Comparison of ENCODE assay signal across 8 mouse cellular contexts in genomic region chr3:101923843-101924740, GRCm38 (mm10). TPM values are rescaled to one million over a fixed set of nuclear protein-coding genes. Genes with fewer than 3 reads are reported as not detected.
DNase-seq lines count a peak whose midpoint lies in the region; ATAC-seq lines count a peak whose summit lies in the region.

Gene Slc22a15, minus strand, starts transcription at chr3:101924453.

- peaks cover 11% of the 10 kb centered on the region for H3K4me1 ChIP-seq in embryonic facial prominence, embryonic 14.5 days (ENCODE audit: control insufficient read depth, insufficient read depth, low read length)
- peaks cover 26% of the 10 kb centered on the region for H3K4me1 ChIP-seq in heart, embryonic 12.5 days (replicated peaks)
- H3K4me1 ChIP-seq in kidney, embryonic 16.5 days (ENCODE audit: insufficient read depth, low read length) = peaks cover 20% of the 10 kb centered on the region
- no peaks in the 10 kb centered on the region; the same call in 1 of the 2 replicates for H3K4me1 ChIP-seq in liver, embryonic 16.5 days (ENCODE audit: control insufficient read depth, low read depth, low read length)
- H3K4me1 ChIP-seq in neural tube, embryonic 11.5 days (ENCODE audit: control insufficient read depth, insufficient read depth, low read length) = peaks cover 13% of the 10 kb centered on the region
- peaks cover 17% of the 10 kb centered on the region for H3K4me1 ChIP-seq in stomach, embryonic 16.5 days (ENCODE audit: control insufficient read depth, insufficient read depth, low read length)

- no peaks in the 10 kb centered on the region for H3K27me3 ChIP-seq in embryonic facial prominence, embryonic 14.5 days (replicated peaks; ENCODE audit: control insufficient read depth, insufficient read depth, low read length)
- H3K27me3 ChIP-seq in heart, embryonic 12.5 days (replicated peaks) = no peaks in the 10 kb centered on the region
- no peaks in the 10 kb centered on the region for H3K27me3 ChIP-seq in kidney, embryonic 16.5 days (ENCODE audit: insufficient read depth, low read length)
- peaks cover 13% of the 10 kb centered on the region for H3K27me3 ChIP-seq in liver, embryonic 16.5 days (ENCODE audit: control insufficient read depth, insufficient read depth, low read depth, low read length)
- H3K27me3 ChIP-seq in neural tube, embryonic 11.5 days (ENCODE audit: control insufficient read depth, insufficient read depth, low read length) = no peaks in the 10 kb centered on the region
- H3K27me3 ChIP-seq in stomach, embryonic 16.5 days (ENCODE audit: control insufficient read depth, insufficient read depth, low read length) = no peaks in the 10 kb centered on the region

- peak within 1 kb of the TSS; percentile 80 for H3K4me2 ChIP-seq in embryonic facial prominence, embryonic 14.5 days (ENCODE audit: low read depth, low read length)
- H3K4me2 ChIP-seq in heart, embryonic 12.5 days = peak within 1 kb of the TSS; percentile 85
- peak within 1 kb of the TSS; percentile 91 for H3K4me2 ChIP-seq in kidney, embryonic 16.5 days (replicated peaks; ENCODE audit: low read depth, low read length)
- H3K4me2 ChIP-seq in liver, embryonic 16.5 days (ENCODE audit: low read depth, low read length) = peak within 1 kb of the TSS; percentile 64
- peak within 1 kb of the TSS; percentile 88 for H3K4me2 ChIP-seq in neural tube, embryonic 11.5 days (ENCODE audit: low read depth)
- H3K4me2 ChIP-seq in stomach, embryonic 16.5 days (ENCODE audit: low read depth, low read length) = peak within 1 kb of the TSS; percentile 72

- H3K4me3 ChIP-seq in embryonic facial prominence, embryonic 14.5 days (ENCODE audit: low read depth, low read length) = peak within 1 kb of the TSS; percentile 84
- H3K4me3 ChIP-seq in heart, embryonic 12.5 days = peak within 1 kb of the TSS; percentile 88
- peak within 1 kb of the TSS; percentile 84 for H3K4me3 ChIP-seq in kidney, embryonic 16.5 days (ENCODE audit: low read length)
- H3K4me3 ChIP-seq in liver, embryonic 16.5 days (ENCODE audit: low read depth, low read length) = peak within 1 kb of the TSS; percentile 68
- H3K4me3 ChIP-seq in neural tube, embryonic 11.5 days (ENCODE audit: low read depth, low read length) = peak within 1 kb of the TSS; percentile 73
- H3K4me3 ChIP-seq in stomach, embryonic 16.5 days (replicated peaks; ENCODE audit: low read length) = peak within 1 kb of the TSS; percentile 72

- ATAC-seq in embryonic facial prominence, embryonic 14.5 days (ENCODE audit: low read depth) = peak; percentile 90
- peak; percentile 76 for ATAC-seq in heart, embryonic 12.5 days (ENCODE audit: insufficient number of reproducible peaks, low FRiP score)
- ATAC-seq in kidney, embryonic 16.5 days (ENCODE audit: low FRiP score, low TSS enrichment) = peak; percentile 91
- ATAC-seq in liver, embryonic 16.5 days (ENCODE audit: low read depth) = peak; percentile 83
- ATAC-seq in neural tube, embryonic 11.5 days (ENCODE audit: insufficient read depth, low FRiP score, low TSS enrichment) = peak; percentile 81
- ATAC-seq in stomach, embryonic 16.5 days (ENCODE audit: insufficient read depth, low FRiP score) = peak; percentile 87

- H3K36me3 ChIP-seq in embryonic facial prominence, embryonic 14.5 days (ENCODE audit: control insufficient read depth, insufficient read depth, low read length) = no peaks in the 10 kb centered on the region
- peaks cover 8% of the 10 kb centered on the region for H3K36me3 ChIP-seq in heart, embryonic 12.5 days
- no peaks in the 10 kb centered on the region for H3K36me3 ChIP-seq in kidney, embryonic 16.5 days (ENCODE audit: insufficient read depth, low read length)
- H3K36me3 ChIP-seq in liver, embryonic 16.5 days (ENCODE audit: control insufficient read depth, insufficient read depth) = no peaks in the 10 kb centered on the region
- no peaks in the 10 kb centered on the region for H3K36me3 ChIP-seq in neural tube, embryonic 11.5 days (ENCODE audit: control insufficient read depth, insufficient read depth, low read length)
- no peaks in the 10 kb centered on the region for H3K36me3 ChIP-seq in stomach, embryonic 16.5 days (ENCODE audit: control insufficient read depth, insufficient read depth, low read length)

- peak; percentile 41 for DNase-seq in 3T3-L1 (ENCODE audit: low read depth, low spot score)
- DNase-seq in adrenal gland, postnatal 14 days = peak; percentile 82
- peak; percentile 73 for DNase-seq in embryonic facial prominence, embryonic 14.5 days (ENCODE audit: low spot score)
- peak; percentile 70 for DNase-seq in neural tube, embryonic 11.5 days (ENCODE audit: low spot score)

- H3K9ac ChIP-seq in embryonic facial prominence, embryonic 14.5 days (ENCODE audit: low read depth, low read length) = peak within 1 kb of the TSS; percentile 93
- peak within 1 kb of the TSS; percentile 90 for H3K9ac ChIP-seq in heart, embryonic 12.5 days
- H3K9ac ChIP-seq in kidney, embryonic 16.5 days (replicated peaks; ENCODE audit: low read length) = peak within 1 kb of the TSS; percentile 95
- peak within 1 kb of the TSS; percentile 73 for H3K9ac ChIP-seq in liver, embryonic 16.5 days (ENCODE audit: low read depth, low read length)
- H3K9ac ChIP-seq in neural tube, embryonic 11.5 days (ENCODE audit: low read length) = peak within 1 kb of the TSS; percentile 88
- H3K9ac ChIP-seq in stomach, embryonic 16.5 days (ENCODE audit: low read length) = peak within 1 kb of the TSS; percentile 97

- peak within 1 kb of the TSS; percentile 88 for H3K27ac ChIP-seq in embryonic facial prominence, embryonic 14.5 days (replicated peaks; ENCODE audit: low read depth, low read length)
- peak within 1 kb of the TSS; percentile 92 for H3K27ac ChIP-seq in heart, embryonic 12.5 days (ENCODE audit: poor library complexity, severe bottlenecking)
- H3K27ac ChIP-seq in kidney, embryonic 16.5 days (ENCODE audit: low read length) = peak within 1 kb of the TSS; percentile 75
- peak within 1 kb of the TSS; percentile 84 for H3K27ac ChIP-seq in liver, embryonic 16.5 days (ENCODE audit: low read length)
- peak within 1 kb of the TSS; percentile 92 for H3K27ac ChIP-seq in neural tube, embryonic 11.5 days (ENCODE audit: low read depth, low read length)
- H3K27ac ChIP-seq in stomach, embryonic 16.5 days (ENCODE audit: low read length) = peak within 1 kb of the TSS; percentile 92

- 0% methylated on average over 53 of the region's 92 CpGs for WGBS in embryonic facial prominence, embryonic 14.5 days
- WGBS in heart, embryonic 12.5 days = under 1% methylated on average over 88 of the region's 92 CpGs
- under 1% methylated on average over 87 of the region's 92 CpGs for WGBS in kidney, embryonic 16.5 days
- WGBS in liver, embryonic 16.5 days (ENCODE audit: insufficient replicate concordance) = under 1% methylated on average over 89 of the region's 92 CpGs
- WGBS in neural tube, embryonic 11.5 days = under 1% methylated on average over 85 of the region's 92 CpGs
- under 1% methylated on average over 91 of the region's 92 CpGs for WGBS in stomach, embryonic 16.5 days

- no peaks in the 10 kb centered on the region for H3K9me3 ChIP-seq in embryonic facial prominence, embryonic 14.5 days (ENCODE audit: control insufficient read depth, low read length)
- no peaks in the 10 kb centered on the region for H3K9me3 ChIP-seq in heart, embryonic 12.5 days (replicated peaks)
- H3K9me3 ChIP-seq in kidney, embryonic 16.5 days (ENCODE audit: low read length) = no peaks in the 10 kb centered on the region
- no peaks in the 10 kb centered on the region for H3K9me3 ChIP-seq in liver, embryonic 16.5 days (replicated peaks; ENCODE audit: control insufficient read depth, low read length)
- H3K9me3 ChIP-seq in neural tube, embryonic 11.5 days (ENCODE audit: control insufficient read depth, low read length) = no peaks in the 10 kb centered on the region
- no peaks in the 10 kb centered on the region for H3K9me3 ChIP-seq in stomach, embryonic 16.5 days (replicated peaks; ENCODE audit: control insufficient read depth, low read length)

RNA-seq across cellular contexts. Expression of gene Slc22a15, which starts in this region (rescaled TPM):
- total RNA-seq in adrenal gland, postnatal 14 days (2021) = 5.9 and 7.7 TPM in 2 replicates
- polyA plus RNA-seq in embryonic facial prominence, embryonic 14.5 days (2014; fragmentation: Nextera tagmentation; extraction: Ambion mirVana) = 4.8 and 6.8 TPM in 2 replicates
- 7.7 and 8.2 TPM in 2 replicates for polyA plus RNA-seq in heart, embryonic 12.5 days (2016; fragmentation: Nextera tagmentation; extraction: Ambion mirVana)
- polyA plus RNA-seq in kidney, embryonic 16.5 days (2015; fragmentation: Nextera tagmentation; extraction: Ambion mirVana) = 3.0 and 3.3 TPM in 2 replicates
- polyA plus RNA-seq in liver, embryonic 16.5 days (2015; fragmentation: Nextera tagmentation; extraction: Ambion mirVana) = 2.4 and 3.1 TPM in 2 replicates
- polyA plus RNA-seq in neural tube, embryonic 11.5 days (2014; fragmentation: Nextera tagmentation; extraction: Ambion mirVana) = 7.6 and 8.1 TPM in 2 replicates
- polyA plus RNA-seq in stomach, embryonic 16.5 days (2015; fragmentation: Nextera tagmentation; extraction: Ambion mirVana) = 4.5 and 4.7 TPM in 2 replicates

Comparison
In these comparisons a context has a peak if more than half of its experiments do, and no peak if none do; other contexts are left out.
1. Peak in every context shown above with its lines: DNase-seq, ATAC-seq, H3K4me3 ChIP-seq and H3K27ac ChIP-seq.